Mouse (Mus musculus) heart, embryonic 15.5 days (tissue): ENCODE results near the gene Pop5. TPM values are rescaled to one million over a fixed set of nuclear protein-coding genes. Genes with fewer than 3 reads are reported as not detected.
A peak's percentile ranks its signal among the peaks of the same experiment; 100 is the strongest.

Experiments
- ATAC-seq: fragments of 200-750 bp; cut with Nextera tagmentation; replicated peaks from 2 replicates; pipeline ENCODE4 v1.8.0; 2017; ENCODE audit warnings: low read depth, moderate TSS enrichment; ENCODE audit not compliant: insufficient number of reproducible peaks, insufficient read depth, low FRiP score
- H3K27ac ChIP-seq: fragments of 300-500 bp; sonication (generic); 2 replicates; pipeline ENCODE4 v1.5.1; 2015; ENCODE audit warnings: mild to moderate bottlenecking, inconsistent platforms
- H3K27me3 ChIP-seq: fragments of 300-500 bp; sonication (generic); 2 replicates; pipeline ENCODE4 v1.6.1; 2015; ENCODE audit warnings: inconsistent platforms
- H3K36me3 ChIP-seq: fragments of 300-500 bp; sonication (generic); 2 replicates; pipeline ENCODE4 v1.6.1; 2015; ENCODE audit warnings: mild to moderate bottlenecking, inconsistent platforms
- H3K4me1 ChIP-seq: fragments of 300-500 bp; sonication (generic); replicated peaks from 2 replicates; pipeline ENCODE4 v1.6.1; 2015; ENCODE audit warnings: inconsistent platforms
- H3K4me2 ChIP-seq: fragments of 300-500 bp; sonication (generic); 2 replicates; pipeline ENCODE4 v1.6.1; 2015; ENCODE audit warnings: inconsistent platforms, mild to moderate bottlenecking, moderate library complexity
- H3K4me3 ChIP-seq: fragments of 300-500 bp; sonication (generic); 2 replicates; pipeline ENCODE4 v1.5.1; 2015; ENCODE audit warnings: mild to moderate bottlenecking, inconsistent platforms
- H3K9ac ChIP-seq: fragments of 300-500 bp; sonication (generic); 2 replicates; pipeline ENCODE4 v1.6.1; 2015; ENCODE audit warnings: mild to moderate bottlenecking, inconsistent platforms
- H3K9me3 ChIP-seq: fragments of 300-500 bp; sonication (generic); replicated peaks from 2 replicates; pipeline ENCODE4 v1.6.1; 2016; ENCODE audit warnings: inconsistent platforms
- WGBS: fragments of 180-500 bp; shearing (Covaris S2); methylation state at CpG from one replicate; pipeline ENCODE4 v1.1.7; 2015; ENCODE audit warnings: mixed read lengths; 5-methylcytosine and 5-hydroxymethylcytosine counted together
- polyA plus RNA-seq: library from polyadenylated mRNA; unstranded; fragments of >200 nt; fragmentation: Nextera tagmentation; extraction: Ambion mirVana; gene quantifications from 2 replicates; pipeline ENCODE4 v1.2.1, GENCODE M21; 2015

Gene Pop5
- polyA plus RNA-seq, 1 experiment from 2014 or later: 56.2 TPM

DNA sequence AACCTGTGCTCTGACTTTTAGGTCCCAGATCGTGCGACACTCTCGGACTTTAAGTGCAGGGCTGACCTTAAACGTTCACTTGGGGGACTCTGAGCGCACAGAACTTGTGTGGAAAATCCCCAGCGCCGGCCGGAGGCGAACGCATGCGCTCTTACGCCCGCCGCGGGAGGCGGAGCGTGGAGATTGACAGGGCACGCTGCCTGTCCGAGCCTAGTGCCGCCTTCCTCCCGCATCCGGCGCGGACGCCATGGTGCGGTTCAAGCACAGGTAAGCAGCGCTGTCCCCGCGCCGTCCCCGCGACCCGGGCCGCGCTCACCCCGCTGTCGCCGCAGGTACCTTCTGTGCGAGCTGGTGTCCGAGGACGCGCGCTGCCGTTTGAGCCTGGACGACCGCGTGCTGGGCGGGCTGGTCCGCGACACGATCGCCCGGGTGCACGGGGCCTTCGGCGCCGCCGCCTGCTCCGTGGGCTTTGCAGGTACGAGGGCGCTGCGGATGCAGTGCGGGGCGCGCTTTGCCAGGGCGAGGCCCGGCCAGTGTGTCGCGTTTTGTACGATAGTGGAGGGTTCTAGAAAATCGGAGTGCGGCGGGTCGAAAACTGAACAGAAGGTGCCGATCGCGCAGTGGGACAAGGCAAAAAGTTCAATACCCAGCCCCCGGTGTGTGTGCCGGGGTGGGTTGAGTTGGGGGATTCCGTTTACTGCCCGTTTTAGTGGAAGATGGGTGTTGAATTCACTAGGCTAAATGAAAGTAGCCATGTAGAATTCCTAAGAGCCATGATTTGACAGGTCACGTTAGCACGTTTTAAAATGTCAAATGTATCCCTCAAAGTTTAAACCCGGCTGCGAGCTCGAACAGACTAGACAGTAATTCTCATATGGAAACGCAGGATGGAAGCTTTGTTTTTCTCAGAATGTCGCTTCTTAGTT is 2.4 kb downstream of the Pop5 start:
- no peaks in the 10 kb centered on the region for H3K9me3 ChIP-seq
- H3K27ac ChIP-seq: peak overlapping the region; percentile 75
- H3K4me3 ChIP-seq: peak overlapping the region; percentile 74
- under 1% methylated on average over 88 of the region's 88 CpGs for WGBS
- H3K4me1 ChIP-seq: peaks cover 22% of the 10 kb centered on the region
- peak; percentile 84 for ATAC-seq
- H3K9ac ChIP-seq: peak overlapping the region; percentile 76
- peaks cover 6% of the 10 kb centered on the region; the same call in 1 of the 2 replicates for H3K27me3 ChIP-seq
- H3K4me2 ChIP-seq: peak overlapping the region; percentile 70
- peaks cover 31% of the 10 kb centered on the region for H3K36me3 ChIP-seq

DNA sequence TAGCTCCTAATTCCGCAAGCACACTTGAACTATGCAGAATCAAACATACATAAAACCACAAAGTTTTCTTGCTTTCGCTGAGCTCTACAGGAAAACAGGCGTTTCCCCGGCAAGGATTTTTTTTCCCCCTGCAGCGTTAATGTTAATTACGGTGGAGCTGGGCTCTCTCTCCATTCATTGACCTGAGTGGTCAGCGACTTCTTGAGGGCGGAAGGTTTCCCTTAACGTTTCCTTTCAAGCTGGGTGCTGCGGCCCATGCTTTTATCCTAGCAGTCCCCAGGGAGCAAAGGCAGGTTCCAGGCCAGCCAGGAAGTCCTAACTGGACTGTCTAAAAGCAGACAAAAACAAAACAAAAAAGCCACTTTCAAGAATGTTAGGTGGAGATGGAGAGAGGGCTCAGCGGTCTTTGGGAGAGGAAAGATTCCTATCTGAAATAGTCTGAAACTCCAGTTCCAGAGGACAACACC is 3.1 kb downstream of the Pop5 start:
- peak overlapping the region; percentile 74 for H3K4me3 ChIP-seq
- no peak for ATAC-seq
- WGBS: 9% methylated on average over 11 of the region's 11 CpGs
- H3K27ac ChIP-seq: no peak overlapping the region
- peaks cover 6% of the 10 kb centered on the region; the same call in 1 of the 2 replicates for H3K27me3 ChIP-seq
- peak overlapping the region; percentile 76; the same call in 1 of the 2 replicates for H3K9ac ChIP-seq
- peaks cover 22% of the 10 kb centered on the region for H3K4me1 ChIP-seq
- no peaks in the 10 kb centered on the region for H3K9me3 ChIP-seq
- H3K4me2 ChIP-seq: peak overlapping the region; percentile 70
- H3K36me3 ChIP-seq: peaks cover 38% of the 10 kb centered on the region

DNA sequence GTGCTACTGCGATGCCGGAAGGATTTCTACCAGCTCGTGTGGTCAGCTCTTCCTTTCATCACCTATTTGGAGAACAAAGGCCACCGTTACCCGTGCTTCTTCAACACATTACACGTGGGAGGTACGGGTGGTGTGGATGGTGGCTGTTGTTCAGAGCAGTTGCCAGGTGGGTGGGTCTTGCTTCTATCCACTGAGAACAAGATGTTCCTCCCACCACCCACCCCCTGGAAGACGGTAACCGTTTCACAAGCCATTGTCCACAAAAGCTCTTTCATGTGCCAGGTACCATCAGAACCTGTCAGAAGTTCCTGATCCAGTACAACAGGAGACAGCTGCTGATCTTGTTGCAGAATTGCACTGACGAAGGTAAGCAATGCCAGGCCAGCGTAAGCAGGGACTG is 4.6 kb downstream of the Pop5 start:
- no peak for ATAC-seq
- H3K27ac ChIP-seq: no peak overlapping the region
- H3K9ac ChIP-seq: no peak overlapping the region
- H3K27me3 ChIP-seq: no peaks in the 10 kb centered on the region
- H3K36me3 ChIP-seq: peaks cover 53% of the 10 kb centered on the region
- no peaks in the 10 kb centered on the region for H3K9me3 ChIP-seq
- no peak overlapping the region for H3K4me3 ChIP-seq
- no peak overlapping the region for H3K4me2 ChIP-seq
- WGBS: 75% methylated on average over 11 of the region's 11 CpGs
- H3K4me1 ChIP-seq: peaks cover 19% of the 10 kb centered on the region

DNA sequence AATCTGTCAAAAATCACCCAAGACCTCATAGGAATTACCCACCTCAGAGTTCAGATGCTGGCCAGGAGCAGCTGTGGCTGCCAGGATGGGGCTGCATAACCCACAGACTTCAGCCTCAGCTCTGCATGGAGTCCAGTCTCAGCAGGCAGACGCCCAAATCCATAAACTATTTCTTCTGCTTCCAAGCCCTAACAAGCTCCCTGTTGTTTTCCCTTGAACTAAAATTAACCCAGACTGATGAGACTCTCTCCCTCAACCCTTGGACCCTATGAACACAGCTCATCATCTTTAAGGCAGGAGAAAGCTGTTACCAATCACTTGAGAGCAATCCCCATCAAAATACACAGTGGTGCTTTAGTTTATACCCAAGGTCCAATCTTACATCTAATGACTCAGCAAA is 19.8 kb downstream of the Pop5 start:
- Histone ChIP-seq H3K27me3 (no peaks in the 10 kb centered on the region), H3K9ac (no peak overlapping the region), H3K4me2 (no peak overlapping the region), H3K9me3 (no peaks in the 10 kb centered on the region), H3K27ac (no peak overlapping the region), H3K4me3 (no peak overlapping the region), H3K4me1 (no peaks in the 10 kb centered on the region), H3K36me3 (peaks cover 64% of the 10 kb centered on the region)
- no peak for ATAC-seq
- 76% methylated on average over 1 of the region's 1 CpGs for WGBS

- no peak for ATAC-seq
- WGBS: 90% methylated on average over 10 of the region's 10 CpGs
Observed at GRCm38 (mm10) chr5:115256909-115257546, 21.4 kb downstream of the Pop5 start.

DNA sequence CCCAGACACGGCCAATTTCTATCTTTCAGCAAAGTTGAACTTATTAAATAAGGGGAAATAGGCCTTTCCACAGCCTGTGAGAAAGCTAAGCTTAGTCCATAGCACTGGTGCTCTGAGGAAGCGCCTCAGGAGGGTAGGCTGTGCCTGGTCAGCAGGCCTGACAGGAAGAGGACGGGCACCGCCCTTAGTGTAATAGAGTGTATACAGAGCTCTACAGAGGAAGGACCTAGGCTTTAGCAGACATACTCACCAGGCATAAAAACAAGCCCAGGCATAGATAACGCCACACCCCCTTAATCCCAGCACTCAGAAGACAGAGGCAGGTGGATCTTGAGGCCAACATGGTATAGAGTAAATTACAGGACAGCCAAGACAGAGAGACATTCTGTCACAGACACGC is 24.7 kb downstream of the Pop5 start:
- Histone ChIP-seq H3K9ac (no peak overlapping the region), H3K27me3 (no peaks in the 10 kb centered on the region), H3K4me3 (no peak overlapping the region), H3K36me3 (peaks cover 45% of the 10 kb centered on the region), H3K4me2 (no peak overlapping the region), H3K27ac (no peak overlapping the region), H3K9me3 (no peaks in the 10 kb centered on the region), H3K4me1 (0 out of 2 replicates have a peak, but pooled peaks cover 3% of the 10 kb centered on the region)
- 79% methylated on average over 6 of the region's 6 CpGs for WGBS
- no peak for ATAC-seq

More at GRCm38 (mm10) chr5:115256909-115257546, 21.4 kb downstream of the Pop5 start:
- Histone ChIP-seq H3K9me3 (no peaks in the 10 kb centered on the region), H3K4me3 (no peak overlapping the region), H3K36me3 (peaks cover 51% of the 10 kb centered on the region), H3K27me3 (no peaks in the 10 kb centered on the region), H3K9ac (no peak overlapping the region), H3K27ac (no peak overlapping the region), H3K4me2 (no peak overlapping the region), H3K4me1 (no peaks in the 10 kb centered on the region)

DNA sequence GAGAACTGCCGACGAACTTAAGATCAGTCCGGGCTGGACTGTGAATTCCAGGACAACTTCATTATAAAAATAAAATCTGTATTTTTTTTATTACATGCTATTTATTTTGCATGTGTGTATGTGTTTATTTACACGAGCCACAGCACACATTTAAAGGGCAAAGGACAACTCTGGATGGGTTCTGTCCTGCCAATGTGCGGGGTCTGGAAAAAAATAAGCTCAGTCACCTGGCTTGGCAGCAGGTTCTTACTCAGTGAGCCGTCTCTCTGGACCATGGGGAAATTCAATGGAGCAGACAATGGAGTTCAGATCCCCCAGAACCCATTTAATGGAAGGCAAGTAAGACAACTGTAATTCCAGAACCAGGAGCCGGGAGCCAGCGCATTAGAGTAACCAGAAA is 25.5 kb downstream of the Pop5 start:
- Histone ChIP-seq H3K27me3 (no peaks in the 10 kb centered on the region), H3K36me3 (peaks cover 38% of the 10 kb centered on the region), H3K4me3 (no peak overlapping the region), H3K4me1 (peaks cover 10% of the 10 kb centered on the region), H3K9ac (no peak overlapping the region), H3K27ac (no peak overlapping the region), H3K9me3 (no peaks in the 10 kb centered on the region), H3K4me2 (no peak overlapping the region)
- 83% methylated on average over 8 of the region's 8 CpGs for WGBS
- no peak for ATAC-seq

DNA sequence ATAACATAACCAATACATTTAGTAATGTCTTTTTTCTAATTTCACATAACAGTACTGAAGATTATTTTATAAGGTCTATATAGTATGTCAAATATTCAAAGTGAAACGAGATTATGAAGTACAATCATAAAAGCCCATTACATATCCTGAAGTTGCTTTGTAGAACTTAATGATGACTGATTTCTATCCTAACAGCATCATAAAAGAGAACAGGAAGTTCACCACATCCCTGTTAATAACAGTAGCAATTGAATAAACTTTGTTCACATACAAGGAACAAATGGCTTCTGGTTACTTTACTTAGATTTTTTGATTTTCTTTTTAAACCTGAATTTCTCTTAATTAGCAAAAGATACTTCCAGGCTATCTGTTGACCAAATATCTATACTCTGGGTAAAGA is 26.2 kb downstream of the Pop5 start:
- H3K36me3 ChIP-seq: peaks cover 31% of the 10 kb centered on the region
- no peak overlapping the region for H3K4me2 ChIP-seq
- peaks cover 17% of the 10 kb centered on the region for H3K4me1 ChIP-seq
- no peak for ATAC-seq
- H3K9me3 ChIP-seq: no peaks in the 10 kb centered on the region
- H3K4me3 ChIP-seq: no peak overlapping the region
- 83% methylated on average over 1 of the region's 1 CpGs for WGBS
- no peaks in the 10 kb centered on the region for H3K27me3 ChIP-seq
- H3K27ac ChIP-seq: no peak overlapping the region
- no peak overlapping the region for H3K9ac ChIP-seq

- H3K9ac ChIP-seq: no peak overlapping the region
- H3K36me3 ChIP-seq: peaks cover 23% of the 10 kb centered on the region
- no peak overlapping the region for H3K4me2 ChIP-seq
- no peak for ATAC-seq
- H3K27ac ChIP-seq: no peak overlapping the region
- H3K9me3 ChIP-seq: no peaks in the 10 kb centered on the region
- no peak overlapping the region for H3K4me3 ChIP-seq
- peaks cover 25% of the 10 kb centered on the region for H3K4me1 ChIP-seq
- WGBS: 84% methylated on average over 14 of the region's 14 CpGs
- H3K27me3 ChIP-seq: no peaks in the 10 kb centered on the region
Observed at GRCm38 (mm10) chr5:115262502-115263291, 27.1 kb downstream of the Pop5 start.

- Histone ChIP-seq H3K9me3 (no peaks in the 10 kb centered on the region), H3K9ac (no peak overlapping the region), H3K36me3 (0 out of 2 replicates have a peak, but pooled peaks cover 8% of the 10 kb centered on the region), H3K27me3 (no peaks in the 10 kb centered on the region), H3K4me1 (peaks cover 58% of the 10 kb centered on the region), H3K27ac (peak overlapping the region; percentile 18; the same call in 1 of the 2 replicates), H3K4me2 (peak overlapping the region; percentile 7; the same call in 1 of the 2 replicates), H3K4me3 (no peak overlapping the region)
- no peak for ATAC-seq
- whole genome bisulfite sequencing: 80% methylated on average over 5 of the region's 5 CpGs
Observed at GRCm38 (mm10) chr5:115266340-115266739, 30.7 kb downstream of the Pop5 start.
